Comparison of ENCODE assay signal across 15 mouse cellular contexts in the genomic region with DNA sequence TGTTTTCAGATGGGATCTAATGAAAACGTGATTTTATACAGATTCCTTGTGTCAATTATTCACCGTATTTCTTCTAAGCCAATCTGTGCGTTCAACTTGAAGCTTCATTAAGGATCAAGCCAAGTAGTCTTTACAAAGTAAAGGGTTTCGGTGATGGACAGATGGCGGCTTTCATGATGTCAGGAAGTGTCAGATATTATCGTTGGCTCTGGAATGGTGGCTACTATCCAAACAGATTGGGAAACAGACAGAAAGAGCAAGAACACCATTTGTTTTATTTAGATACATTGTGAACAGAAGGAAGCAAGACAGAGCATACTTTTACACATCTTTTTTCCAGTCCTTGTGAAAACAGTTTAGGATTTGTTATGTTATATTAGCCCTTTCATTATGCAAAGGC.
DNase-seq lines count a peak whose midpoint lies in the region; ATAC-seq and TF ChIP-seq lines count a peak whose summit lies in the region.
"Had no signal": no experiment of that assay in that cellular context is flagged by ENCODE, and none has a peak within 500 bp of the region (broad histone marks: within the 10 kb centered on the region; RNA-seq: fewer than 3 reads in every experiment).

No protein-coding gene starts in this region.

- no peaks in the 10 kb centered on the region for H3K9me3 ChIP-seq in lung, embryonic 14.5 days (ENCODE audit: low read depth, low read length)
- no peaks in the 10 kb centered on the region for H3K9me3 ChIP-seq in forebrain, embryonic 16.5 days (ENCODE audit: control insufficient read depth, low read length)
- H3K9me3 ChIP-seq: heart, embryonic 12.5 days; intestine, embryonic 15.5 days; limb, embryonic 15.5 days; lung, embryonic 15.5 days; neural tube, embryonic 15.5 days had no signal

- no peak for TF ChIP-seq CTCF in lung, embryonic 14.5 days (IDR thresholded peaks at IDR 0.05; ENCODE audit: low read depth)

- ATAC-seq in cerebellum, adult (ENCODE audit: insufficient number of reproducible peaks, low FRiP score, low TSS enrichment), result peak; percentile 91
- no peak for ATAC-seq in lung, embryonic 14.5 days (ENCODE audit: insufficient read depth)
- peak; percentile 92 for ATAC-seq in forebrain, embryonic 16.5 days
- no peak for ATAC-seq in megakaryocyte-erythroid progenitor cell, adult 5-6 weeks (replicated peaks; ENCODE audit: low FRiP score, low TSS enrichment, poor library complexity, severe bottlenecking)
- ATAC-seq in megakaryocyte, adult 5-6 weeks (ENCODE audit: poor library complexity, severe bottlenecking), result no peak
- ATAC-seq: intestine, embryonic 15.5 days had no signal

- no peak overlapping the region for H3K4me3 ChIP-seq in lung, embryonic 14.5 days (ENCODE audit: low read depth, low read length)
- H3K4me3 ChIP-seq in forebrain, embryonic 16.5 days (replicated peaks; ENCODE audit: low read length), result no peak overlapping the region
- H3K4me3 ChIP-seq: gastrocnemius, adult 2 months; heart, embryonic 12.5 days; intestine, embryonic 15.5 days; limb, embryonic 15.5 days; lung, embryonic 15.5 days; neural tube, embryonic 15.5 days had no signal

- no peaks in the 10 kb centered on the region for H3K36me3 ChIP-seq in lung, embryonic 14.5 days (ENCODE audit: insufficient read depth)
- H3K36me3 ChIP-seq in forebrain, embryonic 16.5 days (ENCODE audit: control insufficient read depth, insufficient read depth), result no peaks in the 10 kb centered on the region
- H3K36me3 ChIP-seq: heart, embryonic 12.5 days; intestine, embryonic 15.5 days; limb, embryonic 15.5 days; lung, embryonic 15.5 days; neural tube, embryonic 15.5 days had no signal

- 44% methylated on average over 6 of the region's 6 CpGs for WGBS in lung, embryonic 14.5 days
- WGBS in forebrain, embryonic 16.5 days, result 26% methylated on average over 6 of the region's 6 CpGs

- DNase-seq in cerebellum, postnatal 4 days (ENCODE audit: low spot score in 2 of 2), result no peak
- DNase-seq in lung, embryonic 14.5 days, result peak; percentile 56
- DNase-seq in lung, postnatal 4 days, result no peak
- peak; percentile 7 for DNase-seq in lung, postnatal 25 days (ENCODE audit: low spot score)
- DNase-seq: gastrocnemius, adult 2 months; thymus, adult 2 months had no signal

- no peak overlapping the region for H3K9ac ChIP-seq in lung, embryonic 14.5 days
- H3K9ac ChIP-seq in forebrain, embryonic 16.5 days (replicated peaks; ENCODE audit: low read depth, low read length), result no peak overlapping the region
- H3K9ac ChIP-seq: heart, embryonic 12.5 days; intestine, embryonic 15.5 days; limb, embryonic 15.5 days; lung, embryonic 15.5 days; neural tube, embryonic 15.5 days had no signal

- H3K27ac ChIP-seq in lung, embryonic 14.5 days (ENCODE audit: low read depth), result no peak overlapping the region
- H3K27ac ChIP-seq in forebrain, embryonic 16.5 days (ENCODE audit: low read length), result no peak overlapping the region
- H3K27ac ChIP-seq: gastrocnemius, adult 2 months; intestine, embryonic 15.5 days; limb, embryonic 15.5 days; lung, embryonic 15.5 days; neural tube, embryonic 15.5 days had no signal

- H3K27me3 ChIP-seq in lung, embryonic 14.5 days (ENCODE audit: insufficient read depth, low read length), result no peaks in the 10 kb centered on the region
- H3K27me3 ChIP-seq in forebrain, embryonic 16.5 days (replicated peaks; ENCODE audit: control insufficient read depth, insufficient read depth, low read length), result no peaks in the 10 kb centered on the region
- H3K27me3 ChIP-seq: heart, embryonic 12.5 days; intestine, embryonic 15.5 days; limb, embryonic 15.5 days; lung, embryonic 15.5 days; neural tube, embryonic 15.5 days had no signal

- H3K4me1 ChIP-seq in lung, embryonic 14.5 days (ENCODE audit: insufficient read depth), result no peaks in the 10 kb centered on the region
- H3K4me1 ChIP-seq in forebrain, embryonic 16.5 days (replicated peaks; ENCODE audit: control insufficient read depth, insufficient read depth, low read length), result no peaks in the 10 kb centered on the region
- H3K4me1 ChIP-seq: heart, embryonic 12.5 days; intestine, embryonic 15.5 days; limb, embryonic 15.5 days; neural tube, embryonic 15.5 days had no signal

- no peak overlapping the region for H3K4me2 ChIP-seq in lung, embryonic 14.5 days
- no peak overlapping the region for H3K4me2 ChIP-seq in forebrain, embryonic 16.5 days (ENCODE audit: low read length)
- H3K4me2 ChIP-seq: heart, embryonic 12.5 days; intestine, embryonic 15.5 days; limb, embryonic 15.5 days; lung, embryonic 15.5 days; neural tube, embryonic 15.5 days had no signal

Comparison
In these comparisons a context has a peak if more than half of its experiments do, and no peak if none do; other contexts are left out.
1. DNase-seq: peak in lung, embryonic 14.5 days (single experiment) and lung, postnatal 25 days (single experiment); none in cerebellum, postnatal 4 days (0 of 2) and lung, postnatal 4 days (0 of 2).
2. ATAC-seq: peak in cerebellum, adult (single experiment) and forebrain, embryonic 16.5 days (single experiment); none in lung, embryonic 14.5 days (single experiment), megakaryocyte-erythroid progenitor cell, adult 5-6 weeks (single experiment) and megakaryocyte, adult 5-6 weeks (single experiment).